ENCODE assay signal across 20 mouse cellular contexts in the genomic region with DNA sequence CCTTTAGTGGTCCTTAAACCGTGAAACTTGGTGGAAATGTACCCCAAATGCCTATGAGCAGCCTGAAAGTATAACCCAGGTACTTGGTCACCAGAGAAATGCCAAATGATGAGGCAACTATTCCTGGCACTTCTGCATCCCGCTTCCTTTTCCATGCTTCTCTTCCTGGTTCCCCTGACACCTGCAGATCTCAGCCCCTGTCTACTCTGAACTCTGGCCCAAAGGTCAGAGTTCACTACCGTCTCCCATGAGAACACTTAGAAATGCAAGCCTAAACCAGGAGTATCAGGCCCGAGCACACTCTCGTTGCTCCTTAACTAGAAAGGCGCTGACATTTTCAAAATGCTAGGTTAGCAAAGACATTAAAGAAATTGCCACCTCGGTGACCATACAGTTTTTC.
A peak's percentile ranks its signal among the peaks of the same experiment; 100 is the strongest.
DNase-seq lines count a peak whose midpoint lies in the region; ATAC-seq and TF ChIP-seq lines count a peak whose summit lies in the region.
"Had no signal": no experiment of that assay in that cellular context is flagged by ENCODE, and none has a peak within 500 bp of the region (broad histone marks: within the 10 kb centered on the region; RNA-seq: fewer than 3 reads in every experiment).

No protein-coding gene starts in this region.

- no peak overlapping the region for H3K4me2 ChIP-seq in kidney, embryonic 15.5 days
- H3K4me2 ChIP-seq in kidney, postnatal 0 days (ENCODE audit: low read length), result no peak overlapping the region
- H3K4me2 ChIP-seq in CH12.LX (ENCODE audit: insufficient read depth, low read depth, poor library complexity, severe bottlenecking), result 0 out of 2 replicates have a peak overlapping the region, but pooled peaks have one; percentile 55
- H3K4me2 ChIP-seq in limb, embryonic 13.5 days (replicated peaks), result no peak overlapping the region
- H3K4me2 ChIP-seq in hindbrain, embryonic 14.5 days (replicated peaks), result no peak overlapping the region
- H3K4me2 ChIP-seq: embryonic facial prominence, embryonic 12.5 days; forebrain, embryonic 15.5 days had no signal

- no peak for ATAC-seq in kidney, embryonic 15.5 days (replicated peaks; ENCODE audit: low FRiP score)
- ATAC-seq in kidney, postnatal 0 days (replicated peaks; ENCODE audit: low FRiP score, low read depth), result 0 out of 2 replicates have a peak, but pooled peaks have one; percentile 33
- ATAC-seq in limb, embryonic 13.5 days (ENCODE audit: low FRiP score, low read depth), result no peak
- ATAC-seq in hindbrain, embryonic 14.5 days (ENCODE audit: low FRiP score), result no peak
- ATAC-seq: CD4-positive, CD25-positive, alpha-beta regulatory T cell, adult 4 months; forebrain, embryonic 15.5 days had no signal

- 0 out of 2 replicates have a peak, but pooled peaks cover 3% of the 10 kb centered on the region for H3K27me3 ChIP-seq in kidney, embryonic 15.5 days
- H3K27me3 ChIP-seq in kidney, postnatal 0 days (ENCODE audit: insufficient read depth, low read length), result no peaks in the 10 kb centered on the region
- no peaks in the 10 kb centered on the region for H3K27me3 ChIP-seq in CH12.LX (replicated peaks)
- no peaks in the 10 kb centered on the region for H3K27me3 ChIP-seq in limb, embryonic 13.5 days
- no peaks in the 10 kb centered on the region for H3K27me3 ChIP-seq in hindbrain, embryonic 14.5 days (ENCODE audit: control insufficient read depth, insufficient read depth, low read length)
- H3K27me3 ChIP-seq: embryonic facial prominence, embryonic 12.5 days; forebrain, embryonic 15.5 days had no signal

- no peak overlapping the region for H3K27ac ChIP-seq in kidney, embryonic 15.5 days
- no peak overlapping the region for H3K27ac ChIP-seq in kidney, postnatal 0 days
- peak overlapping the region; percentile 27; the same call in 1 of the 2 replicates for H3K27ac ChIP-seq in CH12.LX (ENCODE audit: insufficient read depth, low read depth)
- peak overlapping the region; percentile 48; the same call in 1 of the 2 replicates for H3K27ac ChIP-seq in limb, embryonic 13.5 days
- no peak overlapping the region for H3K27ac ChIP-seq in hindbrain, embryonic 14.5 days
- H3K27ac ChIP-seq: embryonic facial prominence, embryonic 12.5 days; forebrain, embryonic 15.5 days; heart, embryonic 10.5 days had no signal

- TF ChIP-seq CTCF in kidney, postnatal 0 days (IDR thresholded peaks at IDR 0.05; ENCODE audit: low read depth), result no peak
- TF ChIP-seq CTCF in CH12.LX (conservative IDR thresholded peaks at IDR 0.05 in 1 of 2, IDR thresholded peaks at IDR 0.05 in 1 of 2; ENCODE audit: low read depth in 2 of 2, low read length in 2 of 2), result no peak

- TF ChIP-seq RAD21 in CH12.LX (IDR thresholded peaks at IDR 0.05; ENCODE audit: low read depth, low read length), result no peak

- DNase-seq in kidney, adult 11 months, result peak; percentile 39
- no peak for DNase-seq in kidney, postnatal 0 days (ENCODE audit: low spot score)
- no peak for DNase-seq in kidney, adult 18-20 months
- DNase-seq in CH12.LX (ENCODE audit: extremely low read depth), result no peak
- no peak for DNase-seq in gastrocnemius, postnatal 14 days
- no peak for DNase-seq in hindbrain, embryonic 14.5 days (ENCODE audit: low spot score)
- DNase-seq: adrenal gland, postnatal 10 days; B cell, adult 2 months; cerebellum, adult 11 months; cerebellum, adult 9-10 months; cerebellum, postnatal 25 days; heart, adult 18-20 months; heart, postnatal 10 days; heart, postnatal 4 days had no signal

- no peak for TF ChIP-seq EP300 in CH12.LX (IDR thresholded peaks at IDR 0.05; ENCODE audit: low read length)

- no peaks in the 10 kb centered on the region; the same call in none of the 2 replicates for H3K79me2 ChIP-seq in CH12.LX (replicated peaks; ENCODE audit: control insufficient read depth, extremely low read depth, insufficient read depth, poor library complexity, severe bottlenecking)

- H3K4me3 ChIP-seq in kidney, embryonic 15.5 days (replicated peaks), result no peak overlapping the region
- no peak overlapping the region for H3K4me3 ChIP-seq in kidney, postnatal 0 days (replicated peaks; ENCODE audit: low read depth, low read length)
- H3K4me3 ChIP-seq in CH12.LX (replicated peaks in 1 of 3; ENCODE audit: low read depth in 2 of 3, low read length in 2 of 3, poor library complexity in 1 of 3), result no peak overlapping the region
- H3K4me3 ChIP-seq in limb, embryonic 13.5 days, result no peak overlapping the region
- H3K4me3 ChIP-seq in hindbrain, embryonic 14.5 days (replicated peaks; ENCODE audit: low read length), result no peak overlapping the region
- H3K4me3 ChIP-seq: embryonic facial prominence, embryonic 12.5 days; forebrain, embryonic 15.5 days; heart, embryonic 10.5 days had no signal

- H3K9ac ChIP-seq in kidney, embryonic 15.5 days, result no peak overlapping the region
- no peak overlapping the region for H3K9ac ChIP-seq in kidney, postnatal 0 days (ENCODE audit: low read depth, low read length)
- 0 out of 2 replicates have a peak overlapping the region, but pooled peaks have one; percentile 47 for H3K9ac ChIP-seq in CH12.LX (ENCODE audit: insufficient read depth, low read depth)
- H3K9ac ChIP-seq in limb, embryonic 13.5 days, result no peak overlapping the region
- no peak overlapping the region for H3K9ac ChIP-seq in hindbrain, embryonic 14.5 days
- H3K9ac ChIP-seq: embryonic facial prominence, embryonic 12.5 days; forebrain, embryonic 15.5 days had no signal

- no peaks in the 10 kb centered on the region for H3K9me3 ChIP-seq in kidney, embryonic 15.5 days (replicated peaks)
- H3K9me3 ChIP-seq in kidney, postnatal 0 days (replicated peaks; ENCODE audit: low read length), result no peaks in the 10 kb centered on the region
- H3K9me3 ChIP-seq in CH12.LX (replicated peaks; ENCODE audit: low read length), result no peaks in the 10 kb centered on the region
- H3K9me3 ChIP-seq in limb, embryonic 13.5 days, result no peaks in the 10 kb centered on the region
- H3K9me3 ChIP-seq in hindbrain, embryonic 14.5 days (ENCODE audit: control insufficient read depth, low read length), result no peaks in the 10 kb centered on the region
- H3K9me3 ChIP-seq: embryonic facial prominence, embryonic 12.5 days; forebrain, embryonic 15.5 days; heart, embryonic 10.5 days had no signal

- H3K36me3 ChIP-seq in kidney, embryonic 15.5 days, result no peaks in the 10 kb centered on the region
- H3K36me3 ChIP-seq in kidney, postnatal 0 days (ENCODE audit: insufficient read depth, low read length), result no peaks in the 10 kb centered on the region
- H3K36me3 ChIP-seq in CH12.LX (replicated peaks in 1 of 2; ENCODE audit: control insufficient read depth in 1 of 2, insufficient read depth in 1 of 2, low read length in 1 of 2), result peaks cover 0 to 4% of the 10 kb centered on the region in 2 experiments
- H3K36me3 ChIP-seq in limb, embryonic 13.5 days, result no peaks in the 10 kb centered on the region
- no peaks in the 10 kb centered on the region for H3K36me3 ChIP-seq in hindbrain, embryonic 14.5 days (replicated peaks; ENCODE audit: control insufficient read depth, insufficient read depth)
- H3K36me3 ChIP-seq: embryonic facial prominence, embryonic 12.5 days; forebrain, embryonic 15.5 days; heart, embryonic 10.5 days had no signal

- peaks cover 33% of the 10 kb centered on the region for H3K4me1 ChIP-seq in kidney, embryonic 15.5 days
- H3K4me1 ChIP-seq in kidney, postnatal 0 days (replicated peaks; ENCODE audit: insufficient read depth, low read length), result no peaks in the 10 kb centered on the region
- H3K4me1 ChIP-seq in CH12.LX (ENCODE audit: control insufficient read depth in 1 of 2, insufficient read depth in 2 of 2), result peaks cover 34 to 68% of the 10 kb centered on the region in 2 experiments
- H3K4me1 ChIP-seq in limb, embryonic 13.5 days, result peaks cover 84% of the 10 kb centered on the region
- H3K4me1 ChIP-seq in hindbrain, embryonic 14.5 days (replicated peaks; ENCODE audit: control insufficient read depth, insufficient read depth, low read length), result 0 out of 2 replicates have a peak, but pooled peaks cover 4% of the 10 kb centered on the region

- dilution Hi-C loops in CH12.LX (cut with MboI; ENCODE audit: extremely low pct_ligation_motif_present, extremely low pct_unique_long_range_greater_than_20kb, low sequenced_read_pairs), result no loop called here

- in situ Hi-C loops in CH12.LX (cut with MboI; ENCODE audit: low pct_ligation_motif_present, low pct_unique_long_range_greater_than_20kb, low sequenced_read_pairs), result loop anchor here (10.0 kb wide), 1 partner anchor 183 kb away; no protein-coding TSS in a partner anchor

- TF ChIP-seq POLR2A in CH12.LX (IDR thresholded peaks at IDR 0.05; ENCODE audit: low read depth, low read length), result no peak

- 66% methylated on average over 7 of the region's 7 CpGs for WGBS in kidney, embryonic 15.5 days
- 66% methylated on average over 7 of the region's 7 CpGs for WGBS in kidney, postnatal 0 days
- 71% methylated on average over 7 of the region's 7 CpGs for WGBS in limb, embryonic 13.5 days
- 81% methylated on average over 7 of the region's 7 CpGs for WGBS in hindbrain, embryonic 14.5 days

- intact Hi-C loops in gastrocnemius, postnatal 14 days (cut with DNase I; ENCODE audit: low total_unique reads), result no loop called here

TF ChIP-seq in CH12.LX, 34 proteins besides CTCF, POLR2A, EP300 and RAD21 (continues in another document):
- TF ChIP-seq CHD2 (IDR thresholded peaks at IDR 0.05; ENCODE audit: low read length) (no peak), ELF1 (IDR thresholded peaks at IDR 0.05; ENCODE audit: low read depth, low read length) (no peak), JUND (conservative IDR thresholded peaks at IDR 0.05; ENCODE audit: low read depth, low read length) (no peak), CHD1 (IDR thresholded peaks at IDR 0.05; ENCODE audit: low read depth, low read length) (no peak), UBTF (IDR thresholded peaks at IDR 0.05; ENCODE audit: low read depth, low read length) (no peak), NELFE (IDR thresholded peaks at IDR 0.05; ENCODE audit: low read depth, low read length) (no peak), RCOR1 (conservative IDR thresholded peaks at IDR 0.05; ENCODE audit: low read depth, low read length) (no peak), NRF1 (IDR thresholded peaks at IDR 0.05; ENCODE audit: low read depth, low read length) (no peak), POLR2AphosphoS2 (IDR thresholded peaks at IDR 0.05; ENCODE audit: low read depth, low read length) (no peak), HCFC1 (IDR thresholded peaks at IDR 0.05; ENCODE audit: low read depth, low read length) (no peak), MEF2A (IDR thresholded peaks at IDR 0.05; ENCODE audit: borderline replicate concordance, low read depth, low read length) (no peak), TCF12 (IDR thresholded peaks at IDR 0.05; ENCODE audit: low read depth, low read length) (no peak), SMC3 (IDR thresholded peaks at IDR 0.05; ENCODE audit: low read depth, low read length) (no peak), ZKSCAN1 (IDR thresholded peaks at IDR 0.05; ENCODE audit: borderline replicate concordance, low read depth, low read length) (no peak), PAX5 (IDR thresholded peaks at IDR 0.05; ENCODE audit: low read length) (no peak), MAX (IDR thresholded peaks at IDR 0.05; ENCODE audit: low read length) (no peak), ZNF384 (IDR thresholded peaks at IDR 0.05; ENCODE audit: low read depth, low read length) (no peak), MAFK (IDR thresholded peaks at IDR 0.05; ENCODE audit: insufficient replicate concordance, low read length) (no peak)

Comparison
In these comparisons a context has a peak if more than half of its experiments do, and no peak if none do; other contexts are left out.
1. H3K27ac ChIP-seq: peak in CH12.LX (single experiment) and limb, embryonic 13.5 days (single experiment); none in kidney, embryonic 15.5 days (single experiment), kidney, postnatal 0 days (single experiment) and hindbrain, embryonic 14.5 days (single experiment).